Comparison of ENCODE assay signal across 7 mouse cellular contexts in genomic region chr8:105900180-105900940, GRCm38 (mm10). TPM values are rescaled to one million over a fixed set of nuclear protein-coding genes. Genes with fewer than 3 reads are reported as not detected.
A peak's percentile ranks its signal among the peaks of the same experiment; 100 is the strongest.
DNase-seq lines count a peak whose midpoint lies in the region; ATAC-seq lines count a peak whose summit lies in the region.

Pskh1 (plus strand) TSS chr8:105900441.

- H3K9me3 ChIP-seq in embryonic facial prominence, embryonic 12.5 days, result no peaks in the 10 kb centered on the region
- H3K9me3 ChIP-seq in limb, embryonic 11.5 days (ENCODE audit: control insufficient read depth, low read length), result no peaks in the 10 kb centered on the region
- H3K9me3 ChIP-seq in midbrain, embryonic 14.5 days (ENCODE audit: control insufficient read depth, low read length), result no peaks in the 10 kb centered on the region

- WGBS in embryonic facial prominence, embryonic 12.5 days, result under 1% methylated on average over 63 of the region's 68 CpGs
- WGBS in limb, embryonic 11.5 days, result under 1% methylated on average over 68 of the region's 68 CpGs
- under 1% methylated on average over 68 of the region's 68 CpGs for WGBS in midbrain, embryonic 14.5 days

- H3K36me3 ChIP-seq in embryonic facial prominence, embryonic 12.5 days, result no peaks in the 10 kb centered on the region
- H3K36me3 ChIP-seq in limb, embryonic 11.5 days (ENCODE audit: control insufficient read depth, insufficient read depth, low read length), result no peaks in the 10 kb centered on the region
- 0 out of 2 replicates have a peak, but pooled peaks cover under 1% of the 10 kb centered on the region for H3K36me3 ChIP-seq in midbrain, embryonic 14.5 days (ENCODE audit: control insufficient read depth, insufficient read depth, low read length)

- no peaks in the 10 kb centered on the region for H3K27me3 ChIP-seq in embryonic facial prominence, embryonic 12.5 days
- no peaks in the 10 kb centered on the region for H3K27me3 ChIP-seq in limb, embryonic 11.5 days (ENCODE audit: control insufficient read depth, insufficient read depth, low read length)
- no peaks in the 10 kb centered on the region for H3K27me3 ChIP-seq in midbrain, embryonic 14.5 days (ENCODE audit: control insufficient read depth, insufficient read depth, low read length)

- DNase-seq in adrenal gland, postnatal 25 days, result peak; percentile 93
- peak; percentile 99 for DNase-seq in heart, adult 11 months
- peak; percentile 94 for DNase-seq in kidney, adult 18-20 months
- peak; percentile 95 for DNase-seq in limb, embryonic 11.5 days (ENCODE audit: low spot score)
- DNase-seq in midbrain, embryonic 14.5 days, result peak; percentile 97
- peak; percentile 84 to 89 for DNase-seq in spleen, adult 18-20 months

- ATAC-seq in embryonic facial prominence, embryonic 12.5 days (ENCODE audit: insufficient number of reproducible peaks, insufficient read depth, low FRiP score, low TSS enrichment), result peak; percentile 87
- ATAC-seq in limb, embryonic 11.5 days (ENCODE audit: insufficient number of reproducible peaks, low FRiP score, low TSS enrichment, low read depth), result peak; percentile 94
- ATAC-seq in midbrain, embryonic 14.5 days (ENCODE audit: low FRiP score, low TSS enrichment), result peak; percentile 94

- H3K4me2 ChIP-seq in embryonic facial prominence, embryonic 12.5 days (replicated peaks), result peak within 1 kb of the TSS; percentile 71
- peak within 1 kb of the TSS; percentile 89 for H3K4me2 ChIP-seq in limb, embryonic 11.5 days (ENCODE audit: low read depth, severe bottlenecking)
- peak within 1 kb of the TSS; percentile 89 for H3K4me2 ChIP-seq in midbrain, embryonic 14.5 days (ENCODE audit: low read length)

- peak within 1 kb of the TSS; percentile 94 for H3K4me3 ChIP-seq in embryonic facial prominence, embryonic 12.5 days
- H3K4me3 ChIP-seq in limb, embryonic 11.5 days (ENCODE audit: low read depth, low read length), result peak within 1 kb of the TSS; percentile 94
- H3K4me3 ChIP-seq in midbrain, embryonic 14.5 days (replicated peaks; ENCODE audit: low read depth, low read length), result peak within 1 kb of the TSS; percentile 89

- H3K9ac ChIP-seq in embryonic facial prominence, embryonic 12.5 days, result peak within 1 kb of the TSS; percentile 98
- peak within 1 kb of the TSS; percentile 98 for H3K9ac ChIP-seq in limb, embryonic 11.5 days (ENCODE audit: low read length)
- H3K9ac ChIP-seq in midbrain, embryonic 14.5 days (replicated peaks; ENCODE audit: low read length), result peak within 1 kb of the TSS; percentile 98

- peak within 1 kb of the TSS; percentile 89 for H3K27ac ChIP-seq in embryonic facial prominence, embryonic 12.5 days
- H3K27ac ChIP-seq in limb, embryonic 11.5 days (replicated peaks; ENCODE audit: low read depth, low read length), result peak within 1 kb of the TSS; percentile 70; the same call in 1 of the 2 replicates
- peak within 1 kb of the TSS; percentile 91 for H3K27ac ChIP-seq in midbrain, embryonic 14.5 days (replicated peaks; ENCODE audit: low read depth, low read length)

- H3K4me1 ChIP-seq in embryonic facial prominence, embryonic 12.5 days, result peaks cover 8% of the 10 kb centered on the region; the same call in 1 of the 2 replicates
- H3K4me1 ChIP-seq in limb, embryonic 11.5 days (ENCODE audit: control insufficient read depth, insufficient read depth, low read length), result 0 out of 2 replicates have a peak, but pooled peaks cover 6% of the 10 kb centered on the region
- H3K4me1 ChIP-seq in midbrain, embryonic 14.5 days (ENCODE audit: control insufficient read depth, insufficient read depth, low read length), result peaks cover 6% of the 10 kb centered on the region

RNA-seq across cellular contexts. Expression of gene Pskh1, which starts in this region (rescaled TPM):
- 32.3 and 38.1 TPM in 2 replicates for total RNA-seq in adrenal gland, postnatal 25 days (2021)
- polyA plus RNA-seq in embryonic facial prominence, embryonic 12.5 days (2016; fragmentation: Nextera tagmentation; extraction: Ambion mirVana), result 42.5 and 44.8 TPM in 2 replicates
- 27.8 and 28.9 TPM in 2 replicates for polyA plus RNA-seq in limb, embryonic 11.5 days (2014; fragmentation: Nextera tagmentation; extraction: Ambion mirVana)
- polyA plus RNA-seq in midbrain, embryonic 14.5 days (2014; fragmentation: Nextera tagmentation; extraction: Ambion mirVana), result 7.9 and 10.7 TPM in 2 replicates

Comparison
In these comparisons a context has a peak if more than half of its experiments do, and no peak if none do; other contexts are left out.
1. Peak in every context shown above with its lines: DNase-seq, ATAC-seq, H3K4me3 ChIP-seq and H3K27ac ChIP-seq.